Mouse (Mus musculus) bone marrow macrophage, adult 2 months (primary cell): ENCODE measurements around the gene Rpusd2. TPM values are rescaled to one million over a fixed set of nuclear protein-coding genes. Genes with fewer than 3 reads are reported as not detected.
A peak's percentile ranks its signal among the peaks of the same experiment; 100 is the strongest.
"Not testable (repeated sequence)": the region's sequence is repeated elsewhere in the genome, so short reads cannot be mapped to it uniquely, and the experiment has no call there.

Experiments
- H3K27ac ChIP-seq: 2 replicates; pipeline ENCODE4 v1.5.1; 2012; ENCODE audit warnings: low read depth, low read length; ENCODE audit not compliant: insufficient read depth
- H3K4me1 ChIP-seq: 2 replicates; pipeline ENCODE4 v1.6.1; 2012; ENCODE audit warnings: low read length; ENCODE audit not compliant: control insufficient read depth, insufficient read depth
- H3K4me3 ChIP-seq: 2 replicates; pipeline ENCODE4 v1.5.1; 2012; ENCODE audit warnings: mild to moderate bottlenecking, low read length, moderate library complexity; ENCODE audit not compliant: insufficient read depth
- CTCF ChIP-seq: IDR thresholded peaks from 2 replicates; pipeline ENCODE4 v1.5.1; 2012; ENCODE audit warnings: low read depth, mild to moderate bottlenecking, low read length, moderate library complexity
- POLR2A ChIP-seq: IDR thresholded peaks from 2 replicates; pipeline ENCODE4 v1.6.1; 2012; ENCODE audit warnings: mild to moderate bottlenecking, low read depth, low read length, borderline replicate concordance
- polyA plus RNA-seq: library from polyadenylated mRNA; stranded (reverse); fragments of >200 nt; gene quantifications from 2 replicates; pipeline ENCODE4 v1.2.4, GENCODE M21; 2012; ENCODE audit not compliant: missing spikeins, insufficient read depth, insufficient read length

The Rpusd2 gene
- polyA plus RNA-seq, 1 experiment = 1.9 TPM

DNA sequence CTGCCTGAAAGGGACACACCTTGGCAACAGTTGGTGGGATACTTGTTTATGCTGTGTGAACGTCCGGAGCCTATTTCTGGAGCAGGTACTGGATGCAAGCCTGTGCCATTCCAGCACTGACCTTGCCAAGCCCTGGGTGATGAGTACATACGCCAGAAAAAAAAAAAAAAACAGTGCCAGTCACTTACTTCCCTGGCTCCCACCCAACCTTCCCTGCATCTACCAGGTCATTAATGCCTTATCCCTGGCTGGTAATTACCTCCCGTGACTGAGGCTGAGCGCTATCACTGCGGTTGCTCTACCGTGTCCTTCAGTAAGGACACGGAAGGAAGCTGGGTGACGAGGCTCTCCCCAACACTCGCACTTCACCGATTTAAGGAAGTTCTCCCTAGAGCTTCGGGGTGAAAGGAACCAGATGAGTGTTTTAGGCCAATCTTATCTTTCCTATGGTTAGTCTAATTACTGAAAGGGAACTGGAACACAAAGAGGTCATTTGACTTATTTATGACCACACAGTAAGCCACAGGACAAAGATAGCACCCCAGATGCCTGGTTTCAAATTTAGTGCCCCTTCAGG is 18.9 kb upstream of the Rpusd2 start:
- Histone ChIP-seq H3K27ac (peak overlapping the region; percentile 35), H3K4me3 (0 out of 2 replicates have a peak overlapping the region, but pooled peaks have one; percentile 5), H3K4me1 (peaks cover 14% of the 10 kb centered on the region)
- no peak for TF ChIP-seq POLR2A
- no peak for TF ChIP-seq CTCF

GRCm38 (mm10) chr2:119016312-119016711 is 18.3 kb upstream of the Rpusd2 start:
- Histone ChIP-seq H3K27ac (peak overlapping the region; percentile 73), H3K4me1 (peaks cover 14% of the 10 kb centered on the region)
- not testable (repeated sequence) for H3K4me3 ChIP-seq

DNA sequence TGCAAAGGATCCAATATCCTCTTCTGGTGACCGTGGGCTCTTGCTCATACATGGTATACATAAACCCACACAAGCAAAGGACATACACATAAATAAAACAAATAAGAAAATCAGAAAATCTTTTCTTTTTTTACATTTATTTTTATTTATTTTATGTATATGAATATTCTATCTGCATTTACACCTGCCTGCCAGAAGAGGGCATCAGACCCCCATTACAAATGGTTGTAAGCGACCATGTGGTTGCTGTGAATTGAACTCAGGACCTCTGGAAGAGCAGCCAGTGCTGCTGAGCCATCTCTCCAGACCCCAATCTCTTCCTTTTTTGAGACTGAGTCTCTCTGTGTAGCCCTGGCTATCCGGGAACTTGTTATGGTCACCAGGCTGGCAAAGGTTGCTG is 16.9 kb upstream of the Rpusd2 start:
- no peak overlapping the region for H3K27ac ChIP-seq
- 0 out of 2 replicates have a peak, but pooled peaks have one; percentile 11 for TF ChIP-seq CTCF
- TF ChIP-seq POLR2A = no peak
- H3K4me3 ChIP-seq = no peak overlapping the region
- H3K4me1 ChIP-seq = peaks cover 14% of the 10 kb centered on the region

- no peak for TF ChIP-seq CTCF
- TF ChIP-seq POLR2A = no peak
These were observed 16.0 kb upstream of the Rpusd2 start for GRCm38 (mm10) chr2:119018391-119019122.

GRCm38 (mm10) chr2:119019131-119019530 is 15.5 kb upstream of the Rpusd2 start:
- Histone ChIP-seq H3K27ac (no peak overlapping the region), H3K4me1 (peaks cover 14% of the 10 kb centered on the region), H3K4me3 (no peak overlapping the region)
- TF ChIP-seq CTCF (no peak), POLR2A (no peak)

More at GRCm38 (mm10) chr2:119018391-119019122, 16.0 kb upstream of the Rpusd2 start:
- Histone ChIP-seq H3K4me1 (peaks cover 14% of the 10 kb centered on the region), H3K4me3 (no peak overlapping the region), H3K27ac (no peak overlapping the region)

GRCm38 (mm10) chr2:119019538-119019937 is 15.1 kb upstream of the Rpusd2 start:
- Histone ChIP-seq H3K27ac (no peak overlapping the region), H3K4me1 (peaks cover 14% of the 10 kb centered on the region), H3K4me3 (no peak overlapping the region)
- TF ChIP-seq CTCF (no peak), POLR2A (no peak)

- TF ChIP-seq CTCF (no peak), POLR2A (no peak)
- peaks cover 12% of the 10 kb centered on the region for H3K4me1 ChIP-seq
- H3K27ac ChIP-seq = no peak overlapping the region
- H3K4me3 ChIP-seq = no peak overlapping the region
These were observed 11.4 kb upstream of the Rpusd2 start for GRCm38 (mm10) chr2:119023154-119023660.

DNA sequence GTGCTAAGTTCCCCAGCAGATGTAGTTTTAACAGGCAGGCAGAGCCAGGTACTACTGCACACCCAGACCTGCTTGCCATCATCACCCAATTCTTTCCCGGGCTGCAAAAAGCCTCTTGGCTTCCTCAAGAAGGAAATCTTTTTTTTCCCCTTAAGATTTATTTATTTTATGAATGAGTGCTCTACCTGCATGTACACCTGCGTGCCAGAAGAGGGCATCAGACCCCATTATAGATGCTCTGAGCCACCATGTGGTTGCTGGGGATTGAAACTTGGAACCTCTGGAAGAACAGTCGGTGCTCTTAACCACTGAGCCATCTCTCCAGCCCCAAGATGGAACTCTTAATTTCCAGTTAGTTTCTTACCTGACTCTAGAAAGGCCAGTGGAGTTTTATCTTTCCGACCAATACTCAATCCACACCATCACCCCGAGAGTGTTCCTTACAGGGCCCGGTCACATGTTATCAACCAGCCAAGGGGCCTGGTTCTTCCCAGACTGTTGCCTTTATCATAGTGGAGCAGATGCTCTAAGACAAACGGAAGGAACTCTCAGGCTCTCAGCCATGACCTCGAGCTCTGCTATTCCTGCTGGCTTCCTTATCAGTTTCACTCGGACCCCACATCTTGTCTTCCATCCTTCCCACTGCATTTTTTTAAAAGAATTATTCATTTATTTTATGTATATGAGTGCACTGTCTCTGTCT is 9.9 kb upstream of the Rpusd2 start:
- H3K27ac ChIP-seq = no peak overlapping the region
- peaks cover 15% of the 10 kb centered on the region for H3K4me1 ChIP-seq
- H3K4me3 ChIP-seq = no peak overlapping the region
- TF ChIP-seq CTCF = no peak
- no peak for TF ChIP-seq POLR2A

DNA sequence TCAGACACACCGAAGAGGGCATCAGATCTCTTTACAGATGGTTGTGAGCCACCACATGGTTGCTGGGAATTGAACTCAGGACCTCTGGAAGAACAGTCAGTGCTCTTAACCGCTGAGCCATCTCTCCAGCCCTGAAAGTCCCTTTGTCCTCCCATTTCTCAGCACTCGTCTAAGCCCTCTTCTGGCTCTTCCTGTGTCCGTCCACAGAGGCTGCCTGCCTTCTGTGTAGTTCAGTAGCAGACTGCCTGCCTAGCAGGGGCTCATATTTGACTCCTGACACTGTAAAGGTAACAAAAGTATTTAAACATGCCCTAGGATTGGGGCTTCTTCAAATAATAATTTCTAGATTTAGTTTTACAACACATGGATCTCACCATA is 9.4 kb upstream of the Rpusd2 start:
- Histone ChIP-seq H3K4me1 (peaks cover 15% of the 10 kb centered on the region), H3K27ac (no peak overlapping the region), H3K4me3 (no peak overlapping the region)
- no peak for TF ChIP-seq POLR2A
- TF ChIP-seq CTCF = no peak

DNA sequence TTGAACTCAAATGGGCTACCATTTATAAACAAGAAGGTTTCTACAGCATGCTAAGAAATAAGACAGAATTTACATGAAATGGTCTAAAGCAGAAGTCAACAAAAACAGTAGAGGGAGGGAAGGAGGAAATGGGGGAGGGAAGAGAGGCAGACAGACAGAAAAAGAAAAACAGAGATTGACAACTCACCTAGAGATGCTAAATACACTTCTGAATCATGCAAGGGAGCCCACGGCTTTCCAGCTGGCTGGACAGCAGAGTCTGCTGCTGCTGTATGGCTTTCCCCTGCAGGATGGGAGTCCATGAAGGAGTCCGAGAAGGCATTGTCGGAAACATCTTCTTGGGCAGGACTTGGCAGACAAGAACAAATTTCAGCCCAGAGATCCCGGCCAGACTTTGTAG is 7.6 kb upstream of the Rpusd2 start:
- H3K4me3 ChIP-seq = no peak overlapping the region
- H3K27ac ChIP-seq = no peak overlapping the region
- no peak for TF ChIP-seq POLR2A
- TF ChIP-seq CTCF = no peak
- peaks cover 15% of the 10 kb centered on the region for H3K4me1 ChIP-seq
